Mouse (Mus musculus) forebrain, embryonic 16.5 days (tissue): Measurements from ENCODE around the gene Asb18. TPM values are rescaled to one million over a fixed set of nuclear protein-coding genes. Genes with fewer than 3 reads are reported as not detected.

Source experiments
- ATAC-seq: fragments of 200-750 bp; cut with Nextera tagmentation; 2 replicates; pipeline ENCODE4 v1.8.0; 2017; ENCODE audit warnings: mild to moderate bottlenecking, moderate library complexity
- H3K27ac ChIP-seq: fragments of 300-500 bp; sonication (generic); 2 replicates; pipeline ENCODE4 v1.5.1; 2014; ENCODE audit warnings: low read length, control low read depth
- H3K27me3 ChIP-seq: fragments of 300-500 bp; sonication (generic); replicated peaks from 2 replicates; pipeline ENCODE4 v1.6.1; 2014; ENCODE audit warnings: low read length; ENCODE audit not compliant: control insufficient read depth, insufficient read depth
- H3K36me3 ChIP-seq: fragments of 300-500 bp; sonication (generic); 2 replicates; pipeline ENCODE4 v1.6.1; 2014; ENCODE audit not compliant: control insufficient read depth, insufficient read depth
- H3K4me1 ChIP-seq: fragments of 300-500 bp; sonication (generic); replicated peaks from 2 replicates; pipeline ENCODE4 v1.6.1; 2014; ENCODE audit warnings: low read length; ENCODE audit not compliant: control insufficient read depth, insufficient read depth
- H3K4me2 ChIP-seq: fragments of 300-500 bp; sonication (generic); 2 replicates; pipeline ENCODE4 v1.6.1; 2014; ENCODE audit warnings: mild to moderate bottlenecking, low read length, control low read depth
- H3K4me3 ChIP-seq: fragments of 300-500 bp; sonication (generic); replicated peaks from 2 replicates; pipeline ENCODE4 v1.5.1; 2014; ENCODE audit warnings: mild to moderate bottlenecking, low read length, control low read depth
- H3K9ac ChIP-seq: fragments of 300-500 bp; sonication (generic); replicated peaks from 2 replicates; pipeline ENCODE4 v1.6.1; 2014; ENCODE audit warnings: low read depth, low read length, control low read depth
- H3K9me3 ChIP-seq: fragments of 300-500 bp; sonication (generic); 2 replicates; pipeline ENCODE4 v1.6.1; 2016; ENCODE audit warnings: low read length; ENCODE audit not compliant: control insufficient read depth
- WGBS: fragments of 180-500 bp; shearing (Covaris S2); extraction: QIAGEN DNeasy Blood & Tissue Kit; methylation state at CpG from one replicate; pipeline ENCODE4 v1.1.7; 2014; 5-methylcytosine and 5-hydroxymethylcytosine counted together
- polyA plus RNA-seq: library from polyadenylated mRNA; unstranded; fragments of >200 nt; fragmentation: Nextera tagmentation; extraction: Ambion mirVana; gene quantifications from 2 replicates; pipeline ENCODE4 v1.2.1, GENCODE M21; 2015

Asb18 gene
- polyA plus RNA-seq, 1 experiment from 2014 or later, result 0.33 TPM

DNA sequence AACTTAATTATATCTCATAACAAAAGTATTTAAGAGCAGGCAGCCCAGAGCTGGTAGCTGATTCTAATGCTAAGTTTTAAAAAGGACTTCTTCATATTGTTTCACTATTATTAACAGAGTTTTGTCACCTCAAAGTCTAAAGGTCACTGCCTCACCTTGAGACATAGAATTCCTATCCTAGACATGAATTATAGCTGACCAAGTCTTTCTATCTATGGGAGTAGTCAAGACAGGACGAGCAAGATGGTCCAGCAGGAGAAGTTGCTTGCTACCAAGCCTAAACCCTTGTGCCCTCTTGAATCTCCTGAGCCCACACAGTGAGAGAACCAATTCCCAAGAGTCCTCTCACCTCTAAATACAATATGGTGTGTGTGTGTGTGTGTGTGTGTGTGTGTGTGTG, 111.8 kb downstream of the Asb18 start:
- Histone ChIP-seq H3K4me1 (no peaks in the 10 kb centered on the region), H3K4me3 (no peak overlapping the region), H3K36me3 (no peaks in the 10 kb centered on the region), H3K4me2 (no peak overlapping the region), H3K9me3 (peaks cover 5% of the 10 kb centered on the region; the same call in 1 of the 2 replicates), H3K9ac (no peak overlapping the region), H3K27me3 (no peaks in the 10 kb centered on the region), H3K27ac (no peak overlapping the region)
- ATAC-seq, result no peak
- WGBS, result 84% methylated on average over 1 of the region's 1 CpGs

DNA sequence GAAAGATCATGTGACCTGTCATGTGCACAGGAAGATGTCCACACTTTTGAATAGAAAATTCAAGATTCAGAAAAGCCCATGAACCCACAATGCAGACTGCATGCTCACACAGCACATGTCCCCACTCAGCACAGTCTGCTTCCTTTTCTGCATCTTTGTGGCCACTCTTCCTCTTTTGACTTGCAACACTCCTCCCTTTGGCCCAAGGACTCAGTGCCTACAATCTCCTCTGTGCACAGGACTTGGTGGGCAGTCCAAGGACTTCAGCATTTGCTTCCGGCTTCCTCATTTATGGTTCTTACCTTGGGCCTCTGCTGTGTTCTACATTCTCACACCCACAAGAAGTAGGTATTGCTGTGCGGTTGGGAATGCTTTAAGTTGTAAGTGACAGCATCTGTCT, 112.2 kb downstream of the Asb18 start:
- Histone ChIP-seq H3K36me3 (no peaks in the 10 kb centered on the region), H3K4me1 (no peaks in the 10 kb centered on the region), H3K4me3 (no peak overlapping the region), H3K27me3 (no peaks in the 10 kb centered on the region), H3K4me2 (no peak overlapping the region), H3K27ac (no peak overlapping the region), H3K9me3 (peaks cover 5% of the 10 kb centered on the region; the same call in 1 of the 2 replicates), H3K9ac (no peak overlapping the region)
- ATAC-seq, result no peak
- 92% methylated on average over 2 of the region's 2 CpGs for WGBS

GRCm38 (mm10) chr1:89901381-89901780, 113.1 kb downstream of the Asb18 start:
- 81% methylated on average over 4 of the region's 4 CpGs for WGBS
- Histone ChIP-seq H3K9ac (no peak overlapping the region), H3K4me1 (no peaks in the 10 kb centered on the region), H3K27me3 (no peaks in the 10 kb centered on the region), H3K4me3 (no peak overlapping the region), H3K4me2 (no peak overlapping the region), H3K27ac (no peak overlapping the region), H3K36me3 (no peaks in the 10 kb centered on the region), H3K9me3 (peaks cover 4% of the 10 kb centered on the region; the same call in 1 of the 2 replicates)
- no peak for ATAC-seq

Other genes starting within 250 kb of the Asb18 start
- gene Gbx2, start 83.5 kb downstream of the Asb18 start, polyA plus RNA-seq, result 4.1 and 8.1 TPM in 2 replicates
- 0.45 and 0.67 TPM in 2 replicates for gene Iqca, start 138.7 kb upstream of the Asb18 start, polyA plus RNA-seq
- gene Ackr3, start 189.3 kb upstream of the Asb18 start, polyA plus RNA-seq, result 20.3 and 26.1 TPM in 2 replicates